Mouse (Mus musculus): ENCODE measurements around the gene Hdac4.

- TF ChIP-seq CTCF (IDR thresholded peaks at IDR 0.05; ENCODE audit: extremely low read depth, insufficient read depth, insufficient read length, insufficient replicate concordance) (no peak), POLR2A (IDR thresholded peaks at IDR 0.05; ENCODE audit: low read depth, low read length) (no peak)
These were observed 40.1 kb upstream of the Hdac4 start for GRCm38 (mm10) chr1:92235600-92235999.
